Mouse (Mus musculus): Measurements from ENCODE around the gene Kif27.
A peak's percentile ranks its signal among the peaks of the same experiment; 100 is the strongest.

The Kif27 gene

GRCm38 (mm10) chr13:58280528-58280927 lies 78.4 kb downstream of the Kif27 start:
- no peak for DNase-seq (ENCODE audit: low spot score in 2 of 2)

DNA sequence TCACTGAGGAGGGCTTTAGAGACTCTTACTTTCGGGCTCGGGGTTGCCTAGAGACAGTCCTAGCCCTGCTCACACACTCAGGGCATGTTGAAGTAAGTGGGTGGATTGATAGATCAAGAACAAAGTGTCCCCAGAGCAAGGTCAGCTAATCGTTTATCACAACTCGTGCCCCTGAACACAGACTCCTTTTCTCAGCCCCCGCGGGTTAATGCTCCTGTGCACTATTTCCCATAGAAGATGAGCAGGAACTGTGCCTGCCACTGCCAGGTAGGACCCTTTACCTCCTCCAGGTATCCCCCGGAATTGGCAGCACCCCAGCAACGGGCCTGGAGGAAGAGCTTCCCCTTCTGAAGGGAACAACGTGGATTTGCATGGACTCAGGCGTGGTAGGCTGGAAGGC lies 82.7 kb downstream of the Kif27 start:
- DNase-seq (ENCODE audit: low spot score in 2 of 2), result no peak

DNA sequence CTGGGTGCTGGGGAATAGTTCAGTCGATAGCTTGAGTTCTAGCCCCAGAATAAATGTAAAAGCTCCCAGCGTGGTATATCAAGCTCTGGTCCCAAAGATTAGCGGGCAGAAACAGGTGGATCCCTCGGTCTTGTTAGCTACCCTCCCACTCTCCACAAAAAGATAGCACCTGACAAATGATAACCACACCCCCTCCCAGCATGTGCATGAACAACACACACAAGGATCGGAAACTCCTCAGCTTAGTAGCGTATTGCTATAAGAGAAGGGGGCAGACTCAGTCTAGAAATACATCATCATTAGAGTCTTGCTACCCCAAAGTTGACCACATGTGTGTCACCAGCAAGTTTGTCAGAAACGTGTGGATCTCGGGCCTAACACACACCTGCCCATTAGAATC lies 83.3 kb downstream of the Kif27 start, which contains the start of gene Gkap1:
Gene Gkap1, minus strand, starts transcription at position 101 of the 400 bp plus-strand sequence.
- DNase-seq (ENCODE audit: low spot score in 2 of 2), result no peak

DNA sequence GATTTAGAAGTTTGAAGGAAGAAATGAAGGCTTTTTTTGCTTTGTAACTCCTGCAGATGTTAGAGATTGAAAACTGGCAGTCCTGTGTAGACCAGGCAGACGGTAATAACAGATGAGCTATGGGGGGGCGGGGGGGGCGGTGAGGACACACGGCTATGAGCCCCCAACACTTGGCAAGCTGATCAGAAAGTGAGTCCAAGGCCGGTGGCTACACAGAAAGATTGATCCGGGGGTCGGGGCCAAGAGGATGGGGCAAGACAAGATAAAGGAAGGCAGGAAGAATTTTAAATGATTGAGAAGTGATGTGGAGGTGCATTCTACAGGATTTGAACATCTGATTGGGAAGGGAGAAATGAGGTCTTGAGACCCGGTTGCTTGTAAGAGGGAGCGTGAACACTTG lies 83.8 kb downstream of the Kif27 start:
- no peak for DNase-seq (ENCODE audit: low spot score in 2 of 2)

DNA sequence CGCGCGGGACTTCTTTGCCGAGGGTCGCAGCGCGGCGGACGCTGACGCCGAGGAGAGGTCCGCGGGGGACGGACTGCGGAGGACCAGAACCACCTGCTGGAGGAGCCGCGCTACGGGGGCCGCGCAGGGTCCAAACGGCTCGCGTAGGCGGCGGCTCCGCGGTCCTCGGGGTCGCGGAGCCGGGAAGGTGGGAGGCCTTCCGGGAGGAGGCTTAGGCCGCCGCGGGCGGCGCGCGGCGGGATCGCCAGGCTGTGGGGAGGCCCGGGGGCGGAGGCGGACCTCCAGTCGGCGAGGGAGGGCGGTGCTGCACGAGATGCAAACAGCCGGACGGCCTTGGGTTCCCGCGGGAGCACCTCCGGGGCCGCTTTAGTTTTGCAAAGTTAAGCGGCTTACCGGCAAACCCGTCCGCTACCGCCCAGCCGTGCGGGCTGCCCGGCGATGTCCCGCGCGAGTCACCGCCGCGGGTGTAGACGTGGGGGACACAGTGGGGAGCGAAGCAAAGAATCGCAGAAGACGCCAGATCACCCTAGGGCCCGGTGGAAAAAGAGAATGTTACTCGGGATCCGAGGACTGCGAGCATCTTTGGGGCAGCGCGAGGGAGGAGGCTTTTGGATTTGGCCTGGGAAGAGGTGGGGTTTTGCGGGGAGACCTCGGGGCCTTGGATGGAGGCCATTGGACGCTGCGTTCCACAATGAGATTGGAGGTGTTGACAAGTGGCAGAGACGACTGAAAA lies 84.5 kb downstream of the Kif27 start:
- peak; percentile 43 to 69 for DNase-seq (ENCODE audit: low spot score in 2 of 2)

GRCm38 (mm10) chr13:58273411-58274258 lies 85.3 kb downstream of the Kif27 start:
- peak; percentile 33 to 39 for DNase-seq (ENCODE audit: low spot score in 2 of 2)

DNA sequence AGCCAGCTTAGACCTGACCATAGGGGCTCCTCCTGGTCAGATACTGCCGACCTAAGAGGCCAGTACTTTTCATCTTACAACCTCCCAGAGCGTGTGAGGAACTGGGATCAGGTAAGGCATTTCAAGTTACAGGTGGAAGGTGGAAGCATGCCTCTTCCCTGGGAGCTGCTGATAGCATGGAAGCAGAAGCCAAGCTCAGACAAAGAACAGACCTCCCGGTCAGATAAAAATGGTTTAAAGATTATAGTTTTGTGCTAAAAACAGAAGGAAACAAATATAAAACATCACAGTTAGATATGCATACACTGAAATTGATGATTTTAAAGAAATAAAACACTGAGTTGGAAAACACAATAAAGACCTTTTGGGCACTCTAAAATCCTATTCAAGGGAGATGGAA lies 92.1 kb downstream of the Kif27 start:
- no peak for DNase-seq (ENCODE audit: low spot score in 2 of 2)

DNA sequence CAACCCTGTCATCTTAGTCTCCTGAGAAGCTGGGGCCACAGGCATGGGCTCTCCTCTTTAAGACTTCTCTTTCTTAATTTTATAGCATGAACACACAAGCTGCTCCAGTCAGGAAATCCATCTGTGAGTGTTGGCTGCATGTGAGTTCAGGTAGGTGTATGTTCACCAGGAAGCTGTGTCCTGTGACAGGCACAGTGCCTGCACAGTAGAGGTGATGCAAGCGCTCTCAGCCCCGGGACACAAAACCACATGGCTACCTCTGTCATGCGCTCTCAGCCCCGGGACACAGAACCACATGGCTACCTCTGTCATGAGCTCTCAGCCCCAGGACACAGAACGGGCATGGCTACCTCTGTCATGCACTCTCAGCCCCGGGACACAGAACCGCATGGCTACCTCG lies 95.4 kb downstream of the Kif27 start:
- DNase-seq (ENCODE audit: low spot score in 2 of 2), result no peak

DNA sequence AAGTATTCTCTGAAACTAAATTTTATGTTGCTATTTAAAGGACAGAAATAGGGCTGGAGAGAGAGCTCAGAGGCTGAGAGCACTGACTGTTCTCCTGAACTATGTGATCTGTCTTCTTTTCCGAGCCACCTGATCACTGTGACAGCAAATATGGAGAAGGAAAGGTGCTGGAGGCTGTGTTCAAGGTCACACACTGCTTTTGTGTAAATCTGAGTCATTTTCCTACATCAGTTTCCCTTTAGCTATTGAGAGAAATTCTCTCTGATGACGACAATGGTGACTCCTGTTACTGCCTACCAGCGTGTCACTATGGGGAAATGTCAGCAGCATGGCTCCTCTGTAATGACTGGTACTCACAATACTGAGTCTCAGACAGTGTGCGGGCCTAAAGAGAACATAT lies 97.2 kb downstream of the Kif27 start:
- no peak for DNase-seq (ENCODE audit: low spot score in 2 of 2)

GRCm38 (mm10) chr13:58253268-58253667 lies 105.7 kb downstream of the Kif27 start:
- no peak for DNase-seq (ENCODE audit: low spot score in 2 of 2)

DNA sequence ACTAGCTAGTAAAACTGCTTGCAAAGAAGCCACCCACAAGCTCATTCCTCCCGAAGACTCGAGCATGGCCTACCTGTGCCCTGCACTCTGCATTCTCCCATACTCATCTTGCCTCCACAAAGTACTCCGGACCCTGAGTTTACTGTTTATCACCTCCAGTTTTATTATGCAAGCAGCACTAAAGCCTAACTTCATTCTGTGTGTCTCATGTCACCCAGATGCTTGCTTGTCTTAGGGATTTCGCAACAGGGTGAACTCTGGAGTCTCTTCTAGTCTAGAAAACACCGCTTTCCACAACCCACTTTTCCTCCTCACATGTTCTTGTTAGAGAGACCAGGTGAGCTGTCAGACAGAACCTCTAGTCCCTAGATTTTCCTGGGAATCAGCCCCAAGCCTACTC lies 110.0 kb downstream of the Kif27 start:
- no peak for DNase-seq (ENCODE audit: low spot score in 2 of 2)
